Mouse (Mus musculus) stomach, postnatal 0 days (tissue): ENCODE results near the gene Cmas.

Source experiments
- CTCF ChIP-seq: IDR thresholded peaks from 2 replicates; pipeline ENCODE4 v1.5.1; 2016; ENCODE audit warnings: antibody characterized with exemption, low read depth, mild to moderate bottlenecking, moderate library complexity
- EP300 ChIP-seq: optimal IDR thresholded peaks from 2 replicates; pipeline ENCODE3; 2016; ENCODE audit warnings: antibody characterized with exemption

- TF ChIP-seq CTCF (no peak), EP300 (no peak)
Measured at GRCm38 (mm10) chr6:142758562-142758961, 2.1 kb downstream of the Cmas start.
